Mouse (Mus musculus): Measurements from ENCODE around the gene Cd163l1. TPM values are rescaled to one million over a fixed set of nuclear protein-coding genes. Genes with fewer than 3 reads are reported as not detected.

The Cd163l1 gene
- total and polyA plus RNA-seq, 3 experiments: not detected

GRCm38 (mm10) chr7:140170863-140171262 lies 47.2 kb upstream of the Cd163l1 start:
- TF ChIP-seq CHD2 (IDR thresholded peaks at IDR 0.05; ENCODE audit: low read length) (no peak), TBP (IDR thresholded peaks at IDR 0.05; ENCODE audit: low read depth, low read length) (no peak), USF1 (IDR thresholded peaks at IDR 0.05; ENCODE audit: low read depth, low read length) (no peak), POLR2A (IDR thresholded peaks at IDR 0.05; ENCODE audit: control insufficient read depth in 1 of 2, insufficient read depth in 1 of 2, low read depth in 1 of 2, low read length in 2 of 2, poor library complexity in 1 of 2) (no peak), RCOR1 (IDR thresholded peaks at IDR 0.05; ENCODE audit: low read depth, low read length) (no peak), HCFC1 (IDR thresholded peaks at IDR 0.05; ENCODE audit: low read depth, low read length) (no peak)
- Histone ChIP-seq H3K27ac (ENCODE audit: control insufficient read depth, low read depth, low read length) (no peak overlapping the region), H3K36me3 (ENCODE audit: control insufficient read depth in 1 of 2, insufficient read depth in 2 of 2, low read length in 2 of 2) (no peaks in the 10 kb centered on the region), H3K9me3 (replicated peaks; ENCODE audit: insufficient read depth, low read length) (no peaks in the 10 kb centered on the region), H3K27me3 (ENCODE audit: control insufficient read depth in 1 of 2, insufficient read depth in 2 of 2, low read length in 2 of 2) (no peaks in the 10 kb centered on the region; a peak in 1 of 4 replicates), H3K79me2 (ENCODE audit: control insufficient read depth, insufficient read depth, low read length, poor library complexity) (no peaks in the 10 kb centered on the region), H3K4me1 (ENCODE audit: control insufficient read depth in 1 of 2, insufficient read depth in 2 of 2, low read length in 2 of 2) (no peaks in the 10 kb centered on the region), H3K4me3 (ENCODE audit: control insufficient read depth in 1 of 2, insufficient read depth in 1 of 2, low read depth in 2 of 2, low read length in 2 of 2) (no peak overlapping the region), H3K9ac (ENCODE audit: control insufficient read depth, low read depth, low read length, poor library complexity, severe bottlenecking) (no peak overlapping the region)
- no peak for DNase-seq (ENCODE audit: low read depth, low spot score)

- Histone ChIP-seq H3K27ac (ENCODE audit: control insufficient read depth, low read depth, low read length) (no peak within 1 kb of the TSS), H3K4me3 (ENCODE audit: control insufficient read depth in 1 of 2, insufficient read depth in 1 of 2, low read depth in 2 of 2, low read length in 2 of 2) (no peak within 1 kb of the TSS), H3K9me3 (replicated peaks; ENCODE audit: insufficient read depth, low read length) (no peaks in the 10 kb centered on the region), H3K79me2 (ENCODE audit: control insufficient read depth, insufficient read depth, low read length, poor library complexity) (no peaks in the 10 kb centered on the region), H3K36me3 (ENCODE audit: control insufficient read depth in 1 of 2, insufficient read depth in 2 of 2, low read length in 2 of 2) (no peaks in the 10 kb centered on the region), H3K4me1 (ENCODE audit: control insufficient read depth in 1 of 2, insufficient read depth in 2 of 2, low read length in 2 of 2) (no peaks in the 10 kb centered on the region), H3K9ac (ENCODE audit: control insufficient read depth, low read depth, low read length, poor library complexity, severe bottlenecking) (no peak within 1 kb of the TSS), H3K27me3 (ENCODE audit: control insufficient read depth in 1 of 2, insufficient read depth in 2 of 2, low read length in 2 of 2) (no peaks in the 10 kb centered on the region)
- no peak for DNase-seq (ENCODE audit: low read depth, low spot score)
- TF ChIP-seq ZC3H11A (IDR thresholded peaks at IDR 0.05; ENCODE audit: low read depth, low read length): no peak
- TF ChIP-seq TAL1 (IDR thresholded peaks at IDR 0.05; ENCODE audit: low read length): no peak
- TF ChIP-seq MAX (IDR thresholded peaks at IDR 0.05; ENCODE audit: low read length): no peak
- no peak for TF ChIP-seq POLR2A (IDR thresholded peaks at IDR 0.05; ENCODE audit: control insufficient read depth in 1 of 2, insufficient read depth in 1 of 2, low read depth in 1 of 2, low read length in 2 of 2, poor library complexity in 1 of 2)
- TF ChIP-seq ZNF384 (IDR thresholded peaks at IDR 0.05; ENCODE audit: low read depth, low read length): no peak
- no peak for TF ChIP-seq NRF1 (IDR thresholded peaks at IDR 0.05; ENCODE audit: insufficient read depth, low read depth, low read length, poor library complexity, severe bottlenecking)
- no peak for TF ChIP-seq JUND (IDR thresholded peaks at IDR 0.05; ENCODE audit: low read depth, low read length)
- no peak for TF ChIP-seq RCOR1 (IDR thresholded peaks at IDR 0.05; ENCODE audit: low read depth, low read length)
- no peak for TF ChIP-seq CTCF (IDR thresholded peaks at IDR 0.05 in 2 of 3, conservative IDR thresholded peaks at IDR 0.05 in 1 of 3; ENCODE audit: control insufficient read depth in 1 of 3, insufficient read depth in 1 of 3, low read depth in 2 of 3, low read length in 3 of 3, poor library complexity in 1 of 3, severe bottlenecking in 1 of 3)
- no peak for TF ChIP-seq TBP (IDR thresholded peaks at IDR 0.05; ENCODE audit: low read depth, low read length)
- TF ChIP-seq ZMIZ1 (IDR thresholded peaks at IDR 0.05; ENCODE audit: low read depth, low read length): no peak
Observed at GRCm38 (mm10) chr7:140172936-140173335, 45.1 kb upstream of the Cd163l1 start, which contains the start of gene Olfr523. Olfr523 (plus strand) TSS chr7:140173217.

- Histone ChIP-seq H3K36me3 (ENCODE audit: control insufficient read depth in 1 of 2, insufficient read depth in 2 of 2, low read length in 2 of 2) (no peaks in the 10 kb centered on the region), H3K9ac (ENCODE audit: control insufficient read depth, low read depth, low read length, poor library complexity, severe bottlenecking) (no peak overlapping the region), H3K27me3 (ENCODE audit: control insufficient read depth in 1 of 2, insufficient read depth in 2 of 2, low read length in 2 of 2) (no peaks in the 10 kb centered on the region), H3K27ac (ENCODE audit: control insufficient read depth, low read depth, low read length) (no peak overlapping the region), H3K4me1 (ENCODE audit: control insufficient read depth in 1 of 2, insufficient read depth in 2 of 2, low read length in 2 of 2) (no peaks in the 10 kb centered on the region), H3K79me2 (ENCODE audit: control insufficient read depth, insufficient read depth, low read length, poor library complexity) (no peaks in the 10 kb centered on the region), H3K4me3 (ENCODE audit: control insufficient read depth in 1 of 2, insufficient read depth in 1 of 2, low read depth in 2 of 2, low read length in 2 of 2) (no peak overlapping the region), H3K9me3 (replicated peaks; ENCODE audit: insufficient read depth, low read length) (no peaks in the 10 kb centered on the region)
- DNase-seq (ENCODE audit: low read depth, low spot score): no peak
- no peak for TF ChIP-seq SIN3A (IDR thresholded peaks at IDR 0.05; ENCODE audit: low read length)
- no peak for TF ChIP-seq ELF1 (IDR thresholded peaks at IDR 0.05; ENCODE audit: low read depth, low read length)
- no peak for TF ChIP-seq HCFC1 (IDR thresholded peaks at IDR 0.05; ENCODE audit: low read depth, low read length)
- no peak for TF ChIP-seq USF1 (IDR thresholded peaks at IDR 0.05; ENCODE audit: low read depth, low read length)
- no peak for TF ChIP-seq ZC3H11A (IDR thresholded peaks at IDR 0.05; ENCODE audit: low read depth, low read length)
- no peak for TF ChIP-seq RCOR1 (IDR thresholded peaks at IDR 0.05; ENCODE audit: low read depth, low read length)
- no peak for TF ChIP-seq ZKSCAN1 (IDR thresholded peaks at IDR 0.05; ENCODE audit: low read depth, low read length)
- no peak for TF ChIP-seq UBTF (IDR thresholded peaks at IDR 0.05; ENCODE audit: borderline replicate concordance, insufficient read depth, low read depth, low read length)
- TF ChIP-seq EP300 (IDR thresholded peaks at IDR 0.05; ENCODE audit: low read depth in 1 of 2, low read length in 2 of 2): no peak
- no peak for TF ChIP-seq RAD21 (IDR thresholded peaks at IDR 0.05; ENCODE audit: low read depth, low read length)
- TF ChIP-seq NELFE (IDR thresholded peaks at IDR 0.05; ENCODE audit: low read depth, low read length): no peak
- TF ChIP-seq TCF12 (IDR thresholded peaks at IDR 0.05; ENCODE audit: low read depth, low read length): no peak
- TF ChIP-seq ZNF384 (IDR thresholded peaks at IDR 0.05; ENCODE audit: low read depth, low read length): no peak
- TF ChIP-seq MYC (IDR thresholded peaks at IDR 0.05; ENCODE audit: low read depth, low read length): no peak
- no peak for TF ChIP-seq POLR2AphosphoS2 (IDR thresholded peaks at IDR 0.05; ENCODE audit: low read length)
- no peak for TF ChIP-seq POLR2A (IDR thresholded peaks at IDR 0.05; ENCODE audit: control insufficient read depth in 1 of 2, insufficient read depth in 1 of 2, low read depth in 1 of 2, low read length in 2 of 2, poor library complexity in 1 of 2)
- TF ChIP-seq E2F4 (IDR thresholded peaks at IDR 0.05; ENCODE audit: borderline replicate concordance, low read depth, low read length): no peak
- no peak for TF ChIP-seq ZMIZ1 (IDR thresholded peaks at IDR 0.05; ENCODE audit: low read depth, low read length)
Observed at GRCm38 (mm10) chr7:140179176-140179575, 38.9 kb upstream of the Cd163l1 start.

Data from MEL (cell line).